Mouse (Mus musculus) liver, adult 2 months (tissue): Measurements from ENCODE around the gene Polr2b. TPM values are rescaled to one million over a fixed set of nuclear protein-coding genes. Genes with fewer than 3 reads are reported as not detected.

Experiments used
- DNase-seq: peaks from one replicate; pipeline ENCODE4 v3.0.0-alpha.2; 2011; ENCODE audit warnings: low read depth, low spot score; ENCODE audit errors: extremely low read depth
- H3K27ac ChIP-seq: fragments of 200-500 bp; replicated peaks from 2 replicates; pipeline ENCODE4 v1.5.1; 2012; ENCODE audit warnings: low read depth, mild to moderate bottlenecking, control low read depth, inconsistent platforms, low read length; ENCODE audit not compliant: insufficient read depth
- H3K27me3 ChIP-seq: fragments of 200-500 bp; 2 replicates; pipeline ENCODE4 v1.6.1; 2012; ENCODE audit warnings: mild to moderate bottlenecking, moderate library complexity, low read length, inconsistent platforms; ENCODE audit not compliant: control insufficient read depth, insufficient read depth
- H3K36me3 ChIP-seq: fragments of 200-500 bp; 2 replicates; pipeline ENCODE4 v1.6.1; 2012; ENCODE audit warnings: low read length, inconsistent platforms; ENCODE audit not compliant: control insufficient read depth, insufficient read depth
- H3K4me1 ChIP-seq: fragments of 200-500 bp; 2 replicates; pipeline ENCODE4 v1.6.1; 2011; ENCODE audit warnings: low read length; ENCODE audit not compliant: control insufficient read depth, insufficient read depth
- H3K4me3 ChIP-seq: fragments of 200-500 bp; 2 replicates; pipeline ENCODE4 v1.5.1; 2011; ENCODE audit warnings: low read depth, mild to moderate bottlenecking, control low read depth, low read length, moderate library complexity; ENCODE audit not compliant: insufficient read depth
- H3K79me2 ChIP-seq: fragments of 200-500 bp; 2 replicates; pipeline ENCODE4 v1.6.1; 2012; ENCODE audit warnings: inconsistent platforms, mild to moderate bottlenecking, low read length, moderate library complexity; ENCODE audit not compliant: control insufficient read depth, insufficient read depth
- H3K9ac ChIP-seq: fragments of 200-500 bp; 2 replicates; pipeline ENCODE4 v1.6.1; 2012; ENCODE audit warnings: low read depth, mild to moderate bottlenecking, control low read depth, inconsistent platforms, low read length
- CTCF ChIP-seq: fragments of 200-500 bp; IDR thresholded peaks from 2 replicates; pipeline ENCODE4 v1.5.1; 2011; ENCODE audit warnings: low read depth, low read length, control low read depth
- POLR2A ChIP-seq: fragments of 200-500 bp; IDR thresholded peaks from 2 replicates; pipeline ENCODE4 v1.6.1; 2011; ENCODE audit warnings: low read length, control low read depth; ENCODE audit not compliant: insufficient read depth; ENCODE audit errors: extremely low read depth
- WGBS: fragments of 180-500 bp; shearing (Covaris S2); methylation state at CpG from one replicate; pipeline ENCODE4 v1.1.7; 2018; 5-methylcytosine and 5-hydroxymethylcytosine counted together
- polyA plus RNA-seq: library from polyadenylated mRNA; depleted of rRNA; stranded (reverse); fragments of >200 nt; gene quantifications from 2 replicates; pipeline ENCODE4 v1.2.3, GENCODE M21; 2012
- total RNA-seq: library from RNA; depleted of rRNA; stranded (reverse); fragments of >200 nt; gene quantifications from 2 replicates; pipeline ENCODE4 v1.2.3, GENCODE M21; 2014

Polr2b gene
- total and polyA plus RNA-seq, 2 experiments, result 31.0 to 43.3 TPM

- H3K27me3 ChIP-seq, result no peaks in the 10 kb centered on the region
- WGBS, result 92% methylated on average over 6 of the region's 6 CpGs
- DNase-seq, result no peak
- no peaks in the 10 kb centered on the region for H3K4me1 ChIP-seq
- TF ChIP-seq CTCF (no peak), POLR2A (no peak)
- no peak overlapping the region for H3K4me3 ChIP-seq
- no peak overlapping the region for H3K9ac ChIP-seq
- no peak overlapping the region for H3K27ac ChIP-seq
- no peaks in the 10 kb centered on the region for H3K79me2 ChIP-seq
- H3K36me3 ChIP-seq, result peaks cover 31% of the 10 kb centered on the region
Measured at GRCm38 (mm10) chr5:77301296-77301903, 8.5 kb upstream of the Polr2b start.

GRCm38 (mm10) chr5:77307821-77308553 is 2.0 kb upstream of the Polr2b start:
- no peak overlapping the region for H3K9ac ChIP-seq
- no peak for DNase-seq
- no peak overlapping the region for H3K4me3 ChIP-seq
- 85% methylated on average over 5 of the region's 5 CpGs for WGBS
- H3K36me3 ChIP-seq, result peaks cover 18% of the 10 kb centered on the region; the same call in 1 of the 2 replicates
- TF ChIP-seq CTCF (no peak), POLR2A (no peak)
- no peak overlapping the region for H3K27ac ChIP-seq
- H3K79me2 ChIP-seq, result peaks cover 16% of the 10 kb centered on the region
- H3K27me3 ChIP-seq, result no peaks in the 10 kb centered on the region
- H3K4me1 ChIP-seq, result peaks cover 10% of the 10 kb centered on the region

- no peak for DNase-seq
- peak overlapping the region; percentile 67 for H3K4me3 ChIP-seq
- peak overlapping the region; percentile 64 for H3K9ac ChIP-seq
- peaks cover 16% of the 10 kb centered on the region; the same call in 1 of the 2 replicates for H3K36me3 ChIP-seq
- H3K4me1 ChIP-seq, result peaks cover 10% of the 10 kb centered on the region
- no peak overlapping the region; the same call in 1 of the 2 replicates for H3K27ac ChIP-seq
- peaks cover 16% of the 10 kb centered on the region for H3K79me2 ChIP-seq
- WGBS, result 1% methylated on average over 76 of the region's 76 CpGs
- no peaks in the 10 kb centered on the region for H3K27me3 ChIP-seq
- TF ChIP-seq CTCF, result no peak
- no peak for TF ChIP-seq POLR2A
Measured at GRCm38 (mm10) chr5:77309051-77309906, 668 bp upstream of the Polr2b start.

- H3K4me1 ChIP-seq, result peaks cover 5% of the 10 kb centered on the region
- DNase-seq, result no peak
- WGBS, result 97% methylated on average over 4 of the region's 4 CpGs
- no peak overlapping the region for H3K4me3 ChIP-seq
- no peak for TF ChIP-seq CTCF
- H3K36me3 ChIP-seq, result peaks cover 16% of the 10 kb centered on the region
- H3K9ac ChIP-seq, result no peak overlapping the region
- no peaks in the 10 kb centered on the region for H3K27me3 ChIP-seq
- no peak overlapping the region for H3K27ac ChIP-seq
- H3K79me2 ChIP-seq, result peaks cover 10% of the 10 kb centered on the region
Measured at GRCm38 (mm10) chr5:77314206-77314605, 4.3 kb downstream of the Polr2b start.

- WGBS, result 45% methylated on average over 6 of the region's 6 CpGs
- peak; percentile 72 for DNase-seq
- peaks cover 5% of the 10 kb centered on the region for H3K4me1 ChIP-seq
Measured at GRCm38 (mm10) chr5:77314986-77315385, 5.0 kb downstream of the Polr2b start.

More at GRCm38 (mm10) chr5:77314986-77315385, 5.0 kb downstream of the Polr2b start:
- no peak for TF ChIP-seq POLR2A
- no peak for TF ChIP-seq CTCF
- Histone ChIP-seq H3K27me3 (no peaks in the 10 kb centered on the region), H3K4me3 (no peak overlapping the region), H3K27ac (peak overlapping the region; percentile 50), H3K9ac (no peak overlapping the region), H3K79me2 (peaks cover 7% of the 10 kb centered on the region; the same call in 1 of the 2 replicates), H3K36me3 (peaks cover 20% of the 10 kb centered on the region)
